Mouse (Mus musculus) intestine, embryonic 15.5 days (tissue): ENCODE data around the gene Tshr. TPM values are rescaled to one million over a fixed set of nuclear protein-coding genes. Genes with fewer than 3 reads are reported as not detected.
"Not testable (repeated sequence)": the region's sequence is repeated elsewhere in the genome, so short reads cannot be mapped to it uniquely, and the experiment has no call there.

Experiments
- ATAC-seq: fragments of 200-750 bp; cut with Nextera tagmentation; 2 replicates; pipeline ENCODE4 v1.8.0; 2017; ENCODE audit warnings: moderate TSS enrichment, moderate library complexity
- H3K27ac ChIP-seq: fragments of 300-500 bp; sonication (generic); 2 replicates; pipeline ENCODE4 v1.5.1; 2015; ENCODE audit warnings: mild to moderate bottlenecking, inconsistent platforms
- H3K27me3 ChIP-seq: fragments of 300-500 bp; sonication (generic); replicated peaks from 2 replicates; pipeline ENCODE4 v1.6.1; 2015; ENCODE audit warnings: inconsistent platforms
- H3K36me3 ChIP-seq: fragments of 300-500 bp; sonication (generic); 2 replicates; pipeline ENCODE4 v1.6.1; 2015; ENCODE audit warnings: inconsistent platforms
- H3K4me1 ChIP-seq: fragments of 300-500 bp; sonication (generic); replicated peaks from 2 replicates; pipeline ENCODE4 v1.6.1; 2015; ENCODE audit warnings: inconsistent platforms
- H3K4me2 ChIP-seq: fragments of 300-500 bp; sonication (generic); replicated peaks from 2 replicates; pipeline ENCODE4 v1.6.1; 2015; ENCODE audit warnings: mild to moderate bottlenecking, inconsistent platforms
- H3K4me3 ChIP-seq: fragments of 300-500 bp; sonication (generic); replicated peaks from 2 replicates; pipeline ENCODE4 v1.5.1; 2015; ENCODE audit warnings: inconsistent platforms
- H3K9ac ChIP-seq: fragments of 300-500 bp; sonication (generic); 2 replicates; pipeline ENCODE4 v1.6.1; 2015; ENCODE audit warnings: inconsistent platforms
- H3K9me3 ChIP-seq: fragments of 300-500 bp; sonication (generic); 2 replicates; pipeline ENCODE4 v1.6.1; 2016; ENCODE audit warnings: inconsistent platforms
- WGBS: fragments of 180-500 bp; shearing (Covaris S2); methylation state at CpG from one replicate; pipeline ENCODE4 v1.1.7; 2015; 5-methylcytosine and 5-hydroxymethylcytosine counted together
- polyA plus RNA-seq: library from polyadenylated mRNA; unstranded; fragments of >200 nt; fragmentation: Nextera tagmentation; extraction: Ambion mirVana; gene quantifications from 2 replicates; pipeline ENCODE4 v1.2.1, GENCODE M21; 2015

The Tshr gene
- polyA plus RNA-seq, 1 experiment from 2014 or later = 0.34 TPM

- WGBS = 86% methylated on average over 6 of the region's 6 CpGs
- no peak for ATAC-seq
Measured at GRCm38 (mm10) chr12:91581204-91582070, 197.1 kb downstream of the Tshr start.

GRCm38 (mm10) chr12:91582362-91583002, 198.1 kb downstream of the Tshr start:
- no peak overlapping the region for H3K9ac ChIP-seq
- ATAC-seq = no peak
- no peak overlapping the region for H3K4me3 ChIP-seq
- no peak overlapping the region for H3K4me2 ChIP-seq
- 0 out of 2 replicates have a peak, but pooled peaks cover 4% of the 10 kb centered on the region for H3K36me3 ChIP-seq
- no peak overlapping the region for H3K27ac ChIP-seq
- H3K4me1 ChIP-seq = peaks cover 5% of the 10 kb centered on the region; the same call in 1 of the 2 replicates
- WGBS = 53% methylated on average over 6 of the region's 6 CpGs
- no peaks in the 10 kb centered on the region for H3K27me3 ChIP-seq
- no peaks in the 10 kb centered on the region for H3K9me3 ChIP-seq

More at GRCm38 (mm10) chr12:91581204-91582070, 197.1 kb downstream of the Tshr start:
- Histone ChIP-seq H3K4me3 (no peak overlapping the region), H3K27ac (no peak overlapping the region), H3K4me1 (no peaks in the 10 kb centered on the region), H3K9me3 (no peaks in the 10 kb centered on the region), H3K27me3 (no peaks in the 10 kb centered on the region), H3K36me3 (0 out of 2 replicates have a peak, but pooled peaks cover 4% of the 10 kb centered on the region), H3K4me2 (no peak overlapping the region), H3K9ac (no peak overlapping the region)

- 75% methylated on average over 6 of the region's 6 CpGs for WGBS
- H3K9ac ChIP-seq = no peak overlapping the region
- no peaks in the 10 kb centered on the region for H3K9me3 ChIP-seq
- H3K27me3 ChIP-seq = no peaks in the 10 kb centered on the region
- no peak overlapping the region for H3K27ac ChIP-seq
- no peak overlapping the region for H3K4me2 ChIP-seq
- peaks cover 5% of the 10 kb centered on the region; the same call in 1 of the 2 replicates for H3K4me1 ChIP-seq
- no peak overlapping the region for H3K4me3 ChIP-seq
- H3K36me3 ChIP-seq = 0 out of 2 replicates have a peak, but pooled peaks cover 4% of the 10 kb centered on the region
- no peak for ATAC-seq
Measured at GRCm38 (mm10) chr12:91583409-91583808, 199.0 kb downstream of the Tshr start.

- Histone ChIP-seq H3K9me3 (no peaks in the 10 kb centered on the region), H3K36me3 (0 out of 2 replicates have a peak, but pooled peaks cover 4% of the 10 kb centered on the region), H3K4me2 (no peak overlapping the region), H3K9ac (no peak overlapping the region), H3K27ac (no peak overlapping the region), H3K4me1 (peaks cover 5% of the 10 kb centered on the region; the same call in 1 of the 2 replicates), H3K4me3 (no peak overlapping the region), H3K27me3 (no peaks in the 10 kb centered on the region)
- no peak for ATAC-seq
- WGBS = 89% methylated on average over 3 of the region's 3 CpGs
Measured at GRCm38 (mm10) chr12:91585206-91585605, 200.8 kb downstream of the Tshr start.

GRCm38 (mm10) chr12:91585815-91586214, 201.5 kb downstream of the Tshr start:
- not testable (repeated sequence) for H3K4me1 ChIP-seq, H3K36me3 ChIP-seq, ATAC-seq, H3K9ac ChIP-seq, H3K4me3 ChIP-seq, H3K4me2 ChIP-seq, H3K27ac ChIP-seq, H3K27me3 ChIP-seq, H3K9me3 ChIP-seq
- 96% methylated on average over 4 of the region's 4 CpGs for WGBS

GRCm38 (mm10) chr12:91587077-91587476, 202.7 kb downstream of the Tshr start:
- 49% methylated on average over 3 of the region's 3 CpGs for WGBS
- Histone ChIP-seq H3K4me1 (peaks cover 5% of the 10 kb centered on the region; the same call in 1 of the 2 replicates), H3K4me3 (peak overlapping the region; percentile 90), H3K9me3 (no peaks in the 10 kb centered on the region), H3K9ac (0 out of 2 replicates have a peak overlapping the region, but pooled peaks have one; percentile 99), H3K27me3 (no peaks in the 10 kb centered on the region), H3K4me2 (peak overlapping the region; percentile 61), H3K36me3 (0 out of 2 replicates have a peak, but pooled peaks cover 4% of the 10 kb centered on the region), H3K27ac (no peak overlapping the region)
- ATAC-seq = no peak

GRCm38 (mm10) chr12:91587491-91588033, 203.2 kb downstream of the Tshr start:
- H3K27me3 ChIP-seq = no peaks in the 10 kb centered on the region
- peak overlapping the region; percentile 61 for H3K4me2 ChIP-seq
- no peaks in the 10 kb centered on the region for H3K9me3 ChIP-seq
- peaks cover 5% of the 10 kb centered on the region; the same call in 1 of the 2 replicates for H3K4me1 ChIP-seq
- peak overlapping the region; percentile 100; the same call in 1 of the 2 replicates for H3K27ac ChIP-seq
- no peak for ATAC-seq
- 0 out of 2 replicates have a peak, but pooled peaks cover 4% of the 10 kb centered on the region for H3K36me3 ChIP-seq
- 10% methylated on average over 5 of the region's 5 CpGs for WGBS
- peak overlapping the region; percentile 99; the same call in 1 of the 2 replicates for H3K9ac ChIP-seq
- H3K4me3 ChIP-seq = peak overlapping the region; percentile 90

GRCm38 (mm10) chr12:91588176-91588669, 203.9 kb downstream of the Tshr start:
- Histone ChIP-seq H3K4me1 (peaks cover 5% of the 10 kb centered on the region; the same call in 1 of the 2 replicates), H3K4me2 (peak overlapping the region; percentile 61), H3K9me3 (no peaks in the 10 kb centered on the region), H3K4me3 (peak overlapping the region; percentile 90), H3K27ac (peak overlapping the region; percentile 100), H3K27me3 (no peaks in the 10 kb centered on the region), H3K9ac (peak overlapping the region; percentile 99), H3K36me3 (0 out of 2 replicates have a peak, but pooled peaks cover 4% of the 10 kb centered on the region)
- peak; percentile 86 for ATAC-seq
- under 1% methylated on average over 32 of the region's 32 CpGs for WGBS

GRCm38 (mm10) chr12:91588670-91589541, 204.5 kb downstream of the Tshr start:
- ATAC-seq = peak; percentile 10
- under 1% methylated on average over 66 of the region's 83 CpGs for WGBS

GRCm38 (mm10) chr12:91589542-91589846, 205.1 kb downstream of the Tshr start:
- Histone ChIP-seq H3K36me3 (0 out of 2 replicates have a peak, but pooled peaks cover 2% of the 10 kb centered on the region), H3K4me1 (peaks cover 5% of the 10 kb centered on the region; the same call in 1 of the 2 replicates), H3K4me2 (peak overlapping the region; percentile 23; the same call in 1 of the 2 replicates), H3K9ac (peak overlapping the region; percentile 99), H3K4me3 (peak overlapping the region; percentile 90), H3K9me3 (no peaks in the 10 kb centered on the region), H3K27me3 (no peaks in the 10 kb centered on the region), H3K27ac (peak overlapping the region; percentile 100)
- no peak for ATAC-seq
- WGBS = 0% methylated on average over 11 of the region's 11 CpGs

More at GRCm38 (mm10) chr12:91588670-91589541, 204.5 kb downstream of the Tshr start:
- H3K27ac ChIP-seq = peak overlapping the region; percentile 100
- H3K4me1 ChIP-seq = peaks cover 5% of the 10 kb centered on the region; the same call in 1 of the 2 replicates
- H3K4me3 ChIP-seq = peak overlapping the region; percentile 90
- H3K36me3 ChIP-seq = 0 out of 2 replicates have a peak, but pooled peaks cover 2% of the 10 kb centered on the region
- H3K9ac ChIP-seq = peak overlapping the region; percentile 99
- H3K9me3 ChIP-seq = no peaks in the 10 kb centered on the region
- H3K4me2 ChIP-seq = peak overlapping the region; percentile 61
- H3K27me3 ChIP-seq = no peaks in the 10 kb centered on the region
